ENCODE assay signal across 9 mouse cellular contexts in genomic region chr16:35681327-35682108, GRCm38 (mm10).
A peak's percentile ranks its signal among the peaks of the same experiment; 100 is the strongest.
DNase-seq lines count a peak whose midpoint lies in the region; ATAC-seq and TF ChIP-seq lines count a peak whose summit lies in the region.
"Had no signal": no experiment of that assay in that cellular context is flagged by ENCODE, and none has a peak within 500 bp of the region (broad histone marks: within the 10 kb centered on the region; RNA-seq: fewer than 3 reads in every experiment).

No protein-coding gene starts in this region.

- H3K4me2 ChIP-seq in limb, embryonic 14.5 days (replicated peaks; ENCODE audit: low read depth, low read length, severe bottlenecking): no peak overlapping the region
- H3K4me2 ChIP-seq: lung, embryonic 15.5 days had no signal

- no peak overlapping the region for H3K4me3 ChIP-seq in limb, embryonic 14.5 days (replicated peaks; ENCODE audit: low read length)
- H3K4me3 ChIP-seq: lung, embryonic 15.5 days had no signal

- TF ChIP-seq POLR2A in limb, embryonic 14.5 days (IDR thresholded peaks at IDR 0.05; ENCODE audit: borderline replicate concordance, extremely low read depth, insufficient read depth, insufficient read length): no peak

- H3K9me3 ChIP-seq in limb, embryonic 14.5 days (ENCODE audit: control insufficient read depth, low read length): no peaks in the 10 kb centered on the region
- H3K9me3 ChIP-seq: lung, embryonic 15.5 days had no signal

- no peak overlapping the region for H3K9ac ChIP-seq in limb, embryonic 14.5 days (ENCODE audit: low read depth, low read length, severe bottlenecking)
- H3K9ac ChIP-seq: lung, embryonic 15.5 days had no signal

- no peaks in the 10 kb centered on the region for H3K36me3 ChIP-seq in limb, embryonic 14.5 days (ENCODE audit: control insufficient read depth, insufficient read depth, low read length)
- H3K36me3 ChIP-seq: lung, embryonic 15.5 days had no signal

- no peaks in the 10 kb centered on the region for H3K27me3 ChIP-seq in limb, embryonic 14.5 days (ENCODE audit: control insufficient read depth, insufficient read depth, low read length)
- H3K27me3 ChIP-seq: lung, embryonic 15.5 days had no signal

- DNase-seq in A20 (ENCODE audit: low read depth, low spot score) (peak; percentile 31), adipocyte (ENCODE audit: low spot score) (no peak)
- DNase-seq in cerebellum, adult 11-12 months: peak; percentile 65
- DNase-seq in heart, adult 8-10 months (ENCODE audit: low spot score): peak; percentile 54
- peak; percentile 12 for DNase-seq in limb, embryonic 14.5 days (ENCODE audit: low spot score)
- no peak for DNase-seq in right cerebral cortex, adult 2 months (ENCODE audit: low spot score in 2 of 2)
- DNase-seq in B cell, adult 2 months: no peak

- peak; percentile 57 for ATAC-seq in limb, embryonic 14.5 days (ENCODE audit: low FRiP score, low read depth)
- ATAC-seq in erythroblast, adult 5-6 weeks (replicated peaks; ENCODE audit: low FRiP score, poor library complexity, severe bottlenecking): no peak

- H3K27ac ChIP-seq in limb, embryonic 14.5 days (replicated peaks; ENCODE audit: low read depth, low read length): no peak overlapping the region
- H3K27ac ChIP-seq: lung, embryonic 15.5 days had no signal

- 60% methylated on average over 17 of the region's 17 CpGs for WGBS in limb, embryonic 14.5 days

- H3K4me1 ChIP-seq in limb, embryonic 14.5 days (ENCODE audit: control insufficient read depth, insufficient read depth, low read length): peaks cover 11% of the 10 kb centered on the region
- H3K4me1 ChIP-seq: lung, embryonic 15.5 days had no signal

Comparison
In these comparisons a context has a peak if more than half of its experiments do, and no peak if none do; other contexts are left out.
1. DNase-seq: peak in A20 (single experiment), cerebellum, adult 11-12 months (single experiment), heart, adult 8-10 months (single experiment) and limb, embryonic 14.5 days (single experiment); none in right cerebral cortex, adult 2 months (0 of 2), B cell, adult 2 months (0 of 2) and adipocyte (single experiment).